Mouse (Mus musculus) limb, embryonic 12.5 days (tissue): Measurements from ENCODE around the gene Usp7. TPM values are rescaled to one million over a fixed set of nuclear protein-coding genes. Genes with fewer than 3 reads are reported as not detected.
A peak's percentile ranks its signal among the peaks of the same experiment; 100 is the strongest.

Source experiments
- ATAC-seq: fragments of 200-750 bp; cut with Nextera tagmentation; 2 replicates; pipeline ENCODE4 v1.8.0; 2017; ENCODE audit warnings: low read depth, moderate TSS enrichment; ENCODE audit not compliant: insufficient number of reproducible peaks, insufficient read depth, low FRiP score, low TSS enrichment
- H3K27ac ChIP-seq: fragments of 300-500 bp; sonication (generic); 2 replicates; pipeline ENCODE4 v1.5.1; 2016; ENCODE audit warnings: mild to moderate bottlenecking, moderate library complexity
- H3K27me3 ChIP-seq: fragments of 300-500 bp; sonication (generic); 2 replicates; pipeline ENCODE4 v1.6.1; 2016; ENCODE audit warnings: mild to moderate bottlenecking, moderate library complexity
- H3K36me3 ChIP-seq: fragments of 300-500 bp; sonication (generic); 2 replicates; pipeline ENCODE4 v1.6.1; 2016; ENCODE audit warnings: mild to moderate bottlenecking, moderate library complexity
- H3K4me1 ChIP-seq: fragments of 300-500 bp; sonication (generic); replicated peaks from 2 replicates; pipeline ENCODE4 v1.6.1; 2016
- H3K4me2 ChIP-seq: fragments of 300-500 bp; sonication (generic); 2 replicates; pipeline ENCODE4 v1.6.1; 2016; ENCODE audit warnings: mild to moderate bottlenecking, moderate library complexity
- H3K4me3 ChIP-seq: fragments of 300-500 bp; sonication (generic); replicated peaks from 2 replicates; pipeline ENCODE4 v1.5.1; 2016; ENCODE audit warnings: mild to moderate bottlenecking
- H3K9ac ChIP-seq: fragments of 300-500 bp; sonication (generic); replicated peaks from 2 replicates; pipeline ENCODE4 v1.6.1; 2016; ENCODE audit warnings: mild to moderate bottlenecking, moderate library complexity
- H3K9me3 ChIP-seq: fragments of 300-500 bp; sonication (generic); 2 replicates; pipeline ENCODE4 v1.6.1; 2016; ENCODE audit warnings: mild to moderate bottlenecking, moderate library complexity
- WGBS: fragments of 180-500 bp; shearing (Covaris S2); methylation state at CpG from one replicate; pipeline ENCODE4 v1.1.7; 2016; 5-methylcytosine and 5-hydroxymethylcytosine counted together
- polyA plus RNA-seq: library from polyadenylated mRNA; unstranded; fragments of >200 nt; fragmentation: Nextera tagmentation; extraction: Ambion mirVana; gene quantifications from 2 replicates; pipeline ENCODE4 v1.2.1, GENCODE M21; 2016

The Usp7 gene
- polyA plus RNA-seq: 33.5 and 38.4 TPM in 2 replicates

- 93% methylated on average over 20 of the region's 20 CpGs for WGBS
- ATAC-seq: no peak
Measured at GRCm38 (mm10) chr16:8791949-8792557, at the start of gene Usp7. TSS of gene Usp7 (minus strand) at chr16:8792308.

GRCm38 (mm10) chr16:8840557-8840956 lies 48.4 kb upstream of the Usp7 start:
- Histone ChIP-seq H3K36me3 (peaks cover 71% of the 10 kb centered on the region), H3K4me3 (no peak overlapping the region), H3K9ac (no peak overlapping the region), H3K4me2 (no peak overlapping the region), H3K4me1 (no peaks in the 10 kb centered on the region), H3K27me3 (no peaks in the 10 kb centered on the region), H3K27ac (no peak overlapping the region), H3K9me3 (no peaks in the 10 kb centered on the region)
- no peak for ATAC-seq
- WGBS: 93% methylated on average over 3 of the region's 3 CpGs

More at GRCm38 (mm10) chr16:8791949-8792557, at the start of gene Usp7:
- no peaks in the 10 kb centered on the region for H3K9me3 ChIP-seq
- no peaks in the 10 kb centered on the region for H3K36me3 ChIP-seq
- no peak within 1 kb of the TSS for H3K4me3 ChIP-seq
- H3K4me1 ChIP-seq: peaks cover 9% of the 10 kb centered on the region
- no peak within 1 kb of the TSS for H3K27ac ChIP-seq
- H3K4me2 ChIP-seq: no peak within 1 kb of the TSS
- no peak within 1 kb of the TSS for H3K9ac ChIP-seq
- H3K27me3 ChIP-seq: no peaks in the 10 kb centered on the region

GRCm38 (mm10) chr16:8838921-8839320 lies 46.8 kb upstream of the Usp7 start:
- Histone ChIP-seq H3K4me2 (no peak overlapping the region), H3K27me3 (no peaks in the 10 kb centered on the region), H3K27ac (no peak overlapping the region), H3K9ac (no peak overlapping the region), H3K4me1 (peaks cover 1% of the 10 kb centered on the region; the same call in 1 of the 2 replicates), H3K9me3 (no peaks in the 10 kb centered on the region), H3K36me3 (peaks cover 77% of the 10 kb centered on the region), H3K4me3 (no peak overlapping the region)
- no peak for ATAC-seq

GRCm38 (mm10) chr16:8837595-8837994 lies 45.5 kb upstream of the Usp7 start:
- Histone ChIP-seq H3K36me3 (peaks cover 76% of the 10 kb centered on the region), H3K4me3 (no peak overlapping the region), H3K4me1 (peaks cover 7% of the 10 kb centered on the region), H3K27ac (no peak overlapping the region), H3K4me2 (no peak overlapping the region), H3K27me3 (no peaks in the 10 kb centered on the region), H3K9ac (no peak overlapping the region), H3K9me3 (no peaks in the 10 kb centered on the region)
- WGBS: 95% methylated on average over 1 of the region's 1 CpGs
- ATAC-seq: no peak

- peaks cover 78% of the 10 kb centered on the region for H3K36me3 ChIP-seq
Measured at GRCm38 (mm10) chr16:8836876-8837275, 44.8 kb upstream of the Usp7 start.

GRCm38 (mm10) chr16:8831241-8831640 lies 39.1 kb upstream of the Usp7 start:
- Histone ChIP-seq H3K4me2 (peak overlapping the region; percentile 92), H3K4me1 (peaks cover 19% of the 10 kb centered on the region), H3K4me3 (peak overlapping the region; percentile 99), H3K27ac (peak overlapping the region; percentile 97), H3K9me3 (no peaks in the 10 kb centered on the region), H3K36me3 (peaks cover 38% of the 10 kb centered on the region), H3K27me3 (no peaks in the 10 kb centered on the region), H3K9ac (peak overlapping the region; percentile 98)
- WGBS: 12% methylated on average over 12 of the region's 12 CpGs
- ATAC-seq: no peak

More at GRCm38 (mm10) chr16:8836876-8837275, 44.8 kb upstream of the Usp7 start:
- no peak for ATAC-seq
- Histone ChIP-seq H3K27me3 (no peaks in the 10 kb centered on the region), H3K4me1 (peaks cover 12% of the 10 kb centered on the region), H3K4me3 (no peak overlapping the region), H3K4me2 (no peak overlapping the region), H3K27ac (no peak overlapping the region), H3K9ac (no peak overlapping the region), H3K9me3 (no peaks in the 10 kb centered on the region)
- 91% methylated on average over 1 of the region's 1 CpGs for WGBS

GRCm38 (mm10) chr16:8830431-8831211 lies 38.5 kb upstream of the Usp7 start:
- peak; percentile 5 for ATAC-seq
- H3K9ac ChIP-seq: peak overlapping the region; percentile 98
- peak overlapping the region; percentile 92 for H3K4me2 ChIP-seq
- H3K27ac ChIP-seq: peak overlapping the region; percentile 97
- H3K36me3 ChIP-seq: peaks cover 37% of the 10 kb centered on the region
- peaks cover 19% of the 10 kb centered on the region for H3K4me1 ChIP-seq
- H3K9me3 ChIP-seq: no peaks in the 10 kb centered on the region
- no peaks in the 10 kb centered on the region for H3K27me3 ChIP-seq
- peak overlapping the region; percentile 99 for H3K4me3 ChIP-seq
- WGBS: under 1% methylated on average over 71 of the region's 74 CpGs

- Histone ChIP-seq H3K27me3 (no peaks in the 10 kb centered on the region), H3K36me3 (peaks cover 29% of the 10 kb centered on the region), H3K9ac (peak within 1 kb of the TSS; percentile 98), H3K27ac (peak within 1 kb of the TSS; percentile 97), H3K9me3 (no peaks in the 10 kb centered on the region), H3K4me1 (peaks cover 19% of the 10 kb centered on the region), H3K4me3 (peak within 1 kb of the TSS; percentile 99), H3K4me2 (peak within 1 kb of the TSS; percentile 94)
- WGBS: under 1% methylated on average over 78 of the region's 80 CpGs
- ATAC-seq: peak; percentile 96
Measured at GRCm38 (mm10) chr16:8829564-8830359, 37.7 kb upstream of the Usp7 start, which contains the start of gene 1810013L24Rik. TSS of gene 1810013L24Rik (plus strand) at chr16:8830100.

GRCm38 (mm10) chr16:8828636-8829563 lies 36.8 kb upstream of the Usp7 start:
- 13% methylated on average over 33 of the region's 33 CpGs for WGBS
- no peaks in the 10 kb centered on the region for H3K9me3 ChIP-seq
- H3K36me3 ChIP-seq: peaks cover 22% of the 10 kb centered on the region
- H3K4me3 ChIP-seq: peak overlapping the region; percentile 99
- peak overlapping the region; percentile 88 for H3K27ac ChIP-seq
- H3K4me1 ChIP-seq: peaks cover 18% of the 10 kb centered on the region
- no peaks in the 10 kb centered on the region for H3K27me3 ChIP-seq
- peak overlapping the region; percentile 65 for H3K9ac ChIP-seq
- H3K4me2 ChIP-seq: peak overlapping the region; percentile 94
- ATAC-seq: peak; percentile 34

GRCm38 (mm10) chr16:8827366-8827765 lies 35.3 kb upstream of the Usp7 start:
- Histone ChIP-seq H3K4me3 (no peak overlapping the region), H3K9ac (no peak overlapping the region), H3K36me3 (peaks cover 8% of the 10 kb centered on the region), H3K4me2 (no peak overlapping the region), H3K9me3 (no peaks in the 10 kb centered on the region), H3K27me3 (no peaks in the 10 kb centered on the region), H3K27ac (no peak overlapping the region), H3K4me1 (peaks cover 10% of the 10 kb centered on the region)
- no peak for ATAC-seq
- 87% methylated on average over 7 of the region's 7 CpGs for WGBS
